Mouse (Mus musculus) cerebellum, adult 9-10 months (tissue): ENCODE measurements at regions not wholly inside any gene's neighbourhood (a gene's known extent, or its start where the extent isn't known, plus 50 kb on each side); places are given as distances from the start of the nearest gene placed in this dataset.
"Not testable (repeated sequence)": the region's sequence is repeated elsewhere in the genome, so short reads cannot be mapped to it uniquely, and the experiment has no call there.

Source experiments
- DNase-seq: peaks from one replicate; pipeline ENCODE4 v3.0.0; 2022

- no peak for DNase-seq
Measured at GRCm38 (mm10) chr5:148775232-148775631, 153.9 kb downstream of the Katnal1 start.

DNA sequence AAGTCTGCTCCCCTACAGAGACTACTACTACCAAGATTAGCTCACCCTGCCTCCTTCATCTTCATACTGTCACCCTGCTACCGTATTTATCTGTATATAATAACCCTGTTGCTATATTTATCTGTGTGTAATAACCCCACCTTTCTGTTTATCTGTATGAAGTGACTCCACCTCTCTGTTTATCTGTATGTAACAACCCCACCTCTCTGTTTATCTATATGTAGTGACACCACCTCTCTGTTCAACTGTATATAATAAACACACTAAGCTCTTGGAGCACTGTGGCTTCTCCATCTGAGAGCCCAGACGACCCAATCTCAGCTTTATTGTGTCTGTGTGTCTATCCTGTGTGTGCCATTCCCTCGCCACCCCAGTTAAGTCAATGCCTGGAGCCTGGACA lies 154.7 kb downstream of the Katnal1 start:
- DNase-seq, result no peak

- DNase-seq, result no peak
Measured at GRCm38 (mm10) chr5:148769452-148769851, 159.7 kb downstream of the Katnal1 start.

DNA sequence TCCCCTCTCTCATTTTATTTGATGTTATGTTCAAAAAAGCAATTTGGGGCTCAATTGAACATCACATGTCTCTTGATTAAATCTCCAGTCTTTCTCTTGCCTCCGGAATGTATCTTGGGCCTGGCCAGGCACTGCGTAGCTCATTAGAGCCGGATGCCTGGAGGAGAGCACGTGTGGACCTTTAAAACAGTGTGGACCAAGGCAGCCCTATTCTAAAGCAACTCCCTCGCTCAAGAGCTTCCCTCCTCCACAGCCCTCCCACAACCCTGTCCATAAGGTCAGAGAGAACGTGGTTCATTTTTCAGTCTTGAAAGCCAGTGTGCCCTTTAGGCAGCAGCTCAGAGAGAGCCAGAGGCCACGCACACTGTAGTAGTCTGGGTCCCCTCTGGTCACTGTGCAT lies 160.8 kb downstream of the Katnal1 start:
- DNase-seq, result no peak

GRCm38 (mm10) chr5:148765993-148766392 lies 163.1 kb downstream of the Katnal1 start:
- DNase-seq, result no peak

- DNase-seq, result no peak
Measured at GRCm38 (mm10) chr5:148760108-148760507, 169.0 kb downstream of the Katnal1 start.

GRCm38 (mm10) chr5:148758786-148759185 lies 170.3 kb downstream of the Katnal1 start:
- DNase-seq, result no peak

- DNase-seq, result no peak
Measured at GRCm38 (mm10) chr5:148757715-148758114, 171.4 kb downstream of the Katnal1 start.

DNA sequence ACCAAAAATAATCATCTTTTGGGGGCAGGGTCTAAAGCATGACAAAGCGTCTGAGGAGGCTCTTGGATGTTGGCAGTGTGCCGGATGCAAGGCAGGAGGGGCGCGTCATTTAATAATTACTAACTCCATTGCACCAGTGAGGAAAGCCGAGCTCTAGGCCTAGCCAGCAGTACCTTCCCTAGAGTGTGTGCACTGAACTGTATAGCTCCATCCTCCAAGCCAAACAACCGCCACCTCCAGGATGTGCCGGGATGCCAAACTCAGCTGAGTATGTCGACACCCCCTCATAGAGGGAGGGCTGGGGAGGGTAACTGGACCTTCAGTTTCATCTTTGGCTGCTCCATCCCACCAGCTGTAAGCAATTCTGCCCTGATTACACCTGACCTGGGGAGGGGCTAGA lies 171.9 kb downstream of the Katnal1 start:
- DNase-seq, result no peak

DNA sequence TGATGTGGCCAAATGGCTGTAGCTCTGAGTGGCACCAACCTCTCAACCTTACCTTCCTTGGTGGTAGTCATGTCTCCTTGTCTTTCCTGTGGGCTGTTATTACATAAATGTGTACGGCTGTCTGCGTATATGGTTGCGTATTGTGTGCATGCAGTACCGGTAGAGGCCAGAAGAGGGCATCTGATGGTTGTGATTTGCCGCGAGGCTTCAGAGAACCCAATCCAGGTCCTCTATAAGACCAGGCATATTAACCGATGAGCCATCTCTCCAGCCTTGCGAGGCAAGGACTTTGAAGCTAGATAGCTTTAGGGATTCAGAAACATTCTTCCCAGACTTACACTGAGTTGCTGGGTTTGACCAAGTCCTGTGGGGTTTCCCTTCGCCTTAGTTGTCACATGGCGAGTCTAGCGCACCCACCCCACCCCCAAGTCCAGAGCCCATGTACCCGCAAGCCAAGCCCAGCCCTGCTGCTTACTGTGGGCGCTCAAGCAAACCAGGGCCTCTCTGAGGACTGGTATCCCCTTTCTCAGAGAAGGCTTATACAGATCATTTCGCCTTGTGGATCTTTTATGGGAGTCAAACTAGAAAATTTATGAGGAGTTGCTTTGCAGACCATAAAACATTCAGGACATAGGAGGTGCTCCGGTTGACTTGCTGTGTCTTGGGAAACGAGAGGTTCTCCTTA lies 172.7 kb downstream of the Katnal1 start:
- no peak for DNase-seq

- DNase-seq, result no peak
Measured at GRCm38 (mm10) chr5:148755807-148756206, 173.3 kb downstream of the Katnal1 start.

GRCm38 (mm10) chr5:148754896-148755295 lies 174.2 kb downstream of the Katnal1 start:
- DNase-seq, result no peak

- DNase-seq, result no peak
Measured at GRCm38 (mm10) chr5:148754363-148754762, 174.8 kb downstream of the Katnal1 start.

DNA sequence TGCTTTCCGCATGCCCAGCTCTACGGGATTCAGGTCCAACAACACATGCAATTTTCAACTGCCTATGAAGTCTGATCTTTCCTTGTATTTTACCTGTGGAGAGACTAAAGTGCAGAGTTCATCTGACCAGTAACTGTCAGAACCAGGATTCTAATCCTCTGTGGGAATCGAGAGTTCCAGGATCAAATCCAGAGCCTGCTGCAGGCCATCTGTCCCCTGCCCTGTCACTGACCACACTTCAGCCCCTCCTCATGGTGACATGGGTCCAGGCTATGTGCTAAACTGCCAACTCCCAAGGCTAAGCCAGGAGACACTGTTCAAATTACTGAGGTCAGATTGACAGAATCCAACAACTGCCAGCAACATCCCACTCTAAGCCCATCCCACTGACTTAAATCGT lies 175.7 kb downstream of the Katnal1 start:
- no peak for DNase-seq

DNA sequence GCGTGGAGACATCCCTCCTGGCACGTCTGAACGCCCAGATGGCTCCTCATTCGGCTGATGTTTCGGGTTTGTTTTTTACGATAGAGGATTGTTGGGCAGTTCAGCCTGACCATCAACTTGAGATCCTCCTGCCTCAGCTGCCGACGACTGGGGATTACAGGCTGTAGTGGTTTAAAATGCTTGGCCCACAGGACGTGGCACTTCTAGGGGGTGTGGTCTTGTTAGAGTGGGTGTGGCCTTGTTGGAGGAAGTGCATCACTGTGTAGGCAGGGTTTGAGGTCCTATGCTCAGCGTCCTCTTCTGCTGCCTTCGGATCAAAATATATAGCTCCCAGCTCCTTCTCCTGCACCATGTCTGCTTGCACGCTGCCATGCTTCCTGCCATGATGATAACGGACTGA lies 177.1 kb downstream of the Katnal1 start:
- DNase-seq, result no peak

DNA sequence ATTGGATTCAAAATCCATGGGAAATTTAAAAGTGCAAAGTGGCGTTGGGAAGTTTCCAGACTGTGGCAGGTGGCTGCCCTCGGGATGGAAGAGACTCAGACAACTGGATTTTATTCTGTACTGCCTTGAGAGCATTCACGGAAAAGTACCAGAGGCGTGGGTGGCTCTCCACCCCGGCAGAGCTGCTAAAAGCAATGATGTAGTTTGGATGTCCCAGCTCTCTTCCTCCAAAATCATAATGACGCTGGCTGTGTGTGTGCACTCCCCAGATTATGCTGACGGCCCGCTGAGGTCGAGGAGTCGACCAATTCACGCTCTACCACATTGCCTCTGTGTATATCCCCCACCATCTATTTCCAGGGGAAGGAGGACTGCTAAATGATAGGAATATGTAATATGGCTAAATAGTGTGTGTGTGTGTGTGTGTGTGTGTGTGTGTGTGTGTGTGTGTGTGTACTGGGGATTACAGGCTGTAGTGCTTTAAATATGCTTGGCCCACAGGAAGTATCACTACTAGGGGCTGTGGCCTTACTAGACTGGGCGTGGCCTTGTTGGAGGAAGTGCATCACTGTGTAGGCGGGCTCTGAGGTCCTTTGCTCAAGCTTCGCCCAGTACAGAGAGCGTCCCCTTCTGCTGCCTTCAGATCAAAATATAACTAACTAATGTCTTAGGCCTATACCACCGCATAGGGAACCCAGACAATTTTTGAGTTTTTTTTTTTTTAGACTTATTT lies 179.0 kb downstream of the Katnal1 start:
- no peak for DNase-seq

- no peak for DNase-seq
Measured at GRCm38 (mm10) chr5:148747972-148748764, 181.0 kb downstream of the Katnal1 start.

GRCm38 (mm10) chr5:148747549-148747948 lies 181.6 kb downstream of the Katnal1 start:
- no peak for DNase-seq

GRCm38 (mm10) chr5:148746726-148747125 lies 182.4 kb downstream of the Katnal1 start:
- not testable (repeated sequence) for DNase-seq

- no peak for DNase-seq
Measured at GRCm38 (mm10) chr5:148744676-148745391, 184.3 kb downstream of the Katnal1 start.

GRCm38 (mm10) chr5:148742158-148742835 lies 186.8 kb downstream of the Katnal1 start:
- DNase-seq, result no peak

- no peak for DNase-seq
Measured at GRCm38 (mm10) chr5:148741267-148742004, 187.7 kb downstream of the Katnal1 start.
